Mouse (Mus musculus) embryonic facial prominence, embryonic 11.5 days (tissue): ENCODE data around the gene Pitpnm1. TPM values are rescaled to one million over a fixed set of nuclear protein-coding genes. Genes with fewer than 3 reads are reported as not detected.

Experiments used
- ATAC-seq: fragments of 200-750 bp; cut with Nextera tagmentation; replicated peaks from 2 replicates; pipeline ENCODE4 v1.8.0; 2017; ENCODE audit warnings: low read depth; ENCODE audit not compliant: insufficient number of reproducible peaks, low FRiP score, low TSS enrichment
- DNase-seq: peaks from one replicate; pipeline ENCODE4 v3.0.0-alpha.2; 2015; ENCODE audit warnings: low spot score
- H3K27ac ChIP-seq: fragments of 300-500 bp; sonication (generic); replicated peaks from 2 replicates; pipeline ENCODE4 v1.5.1; 2014; ENCODE audit warnings: mild to moderate bottlenecking, low read depth, low read length, control low read depth
- H3K27me3 ChIP-seq: fragments of 300-500 bp; sonication (generic); 2 replicates; pipeline ENCODE4 v1.6.1; 2014; ENCODE audit warnings: mild to moderate bottlenecking, low read length, moderate library complexity, mixed read lengths; ENCODE audit not compliant: control insufficient read depth, insufficient read depth
- H3K36me3 ChIP-seq: fragments of 300-500 bp; sonication (generic); replicated peaks from 2 replicates; pipeline ENCODE4 v1.6.1; 2014; ENCODE audit warnings: low read depth, mild to moderate bottlenecking, low read length, moderate library complexity, mixed read lengths; ENCODE audit not compliant: control insufficient read depth, insufficient read depth
- H3K4me1 ChIP-seq: fragments of 300-500 bp; sonication (generic); 2 replicates; pipeline ENCODE4 v1.6.1; 2014; ENCODE audit warnings: low read length, mixed read lengths; ENCODE audit not compliant: control insufficient read depth, insufficient read depth
- H3K4me2 ChIP-seq: fragments of 300-500 bp; sonication (generic); 2 replicates; pipeline ENCODE4 v1.6.1; 2014; ENCODE audit warnings: low read depth, mild to moderate bottlenecking, control low read depth, low read length, moderate library complexity
- H3K4me3 ChIP-seq: fragments of 300-500 bp; sonication (generic); 2 replicates; pipeline ENCODE4 v1.5.1; 2014; ENCODE audit warnings: low read depth, low read length, control low read depth
- H3K9ac ChIP-seq: fragments of 300-500 bp; sonication (generic); replicated peaks from 2 replicates; pipeline ENCODE4 v1.6.1; 2014; ENCODE audit warnings: mild to moderate bottlenecking, control low read depth, low read length
- H3K9me3 ChIP-seq: fragments of 300-500 bp; sonication (generic); replicated peaks from 2 replicates; pipeline ENCODE4 v1.6.1; 2016; ENCODE audit warnings: mild to moderate bottlenecking, low read length, inconsistent platforms, mixed read lengths; ENCODE audit not compliant: control insufficient read depth
- WGBS: fragments of 180-500 bp; shearing (Covaris S2); extraction: QIAGEN DNeasy Blood & Tissue Kit; methylation state at CpG from one replicate; pipeline ENCODE4 v1.1.7; 2014; 5-methylcytosine and 5-hydroxymethylcytosine counted together
- polyA plus RNA-seq: library from polyadenylated mRNA; unstranded; fragments of >200 nt; fragmentation: Nextera tagmentation; extraction: Ambion mirVana; gene quantifications from 2 replicates; pipeline ENCODE4 v1.2.1, GENCODE M21; 2014

The Pitpnm1 gene
- polyA plus RNA-seq, 1 experiment from 2014 or later, result 6.3 TPM

GRCm38 (mm10) chr19:4148819-4149218 is 49.0 kb downstream of the Pitpnm1 start:
- Histone ChIP-seq H3K4me1 (peaks cover 4% of the 10 kb centered on the region), H3K27ac (no peak overlapping the region; the same call in 1 of the 2 replicates)

GRCm38 (mm10) chr19:4149283-4149682 is 49.5 kb downstream of the Pitpnm1 start:
- peak overlapping the region; percentile 84 for H3K4me2 ChIP-seq
- no peaks in the 10 kb centered on the region for H3K9me3 ChIP-seq
- H3K4me1 ChIP-seq, result peaks cover 4% of the 10 kb centered on the region
- H3K27me3 ChIP-seq, result no peaks in the 10 kb centered on the region
- WGBS, result 90% methylated on average over 11 of the region's 11 CpGs
- ATAC-seq, result no peak
- H3K4me3 ChIP-seq, result peak overlapping the region; percentile 73
- peak overlapping the region; percentile 78 for H3K9ac ChIP-seq
- no peaks in the 10 kb centered on the region for H3K36me3 ChIP-seq
- H3K27ac ChIP-seq, result no peak overlapping the region
- no peak for DNase-seq

More at GRCm38 (mm10) chr19:4148819-4149218, 49.0 kb downstream of the Pitpnm1 start:
- no peaks in the 10 kb centered on the region for H3K27me3 ChIP-seq
- peak overlapping the region; percentile 84 for H3K4me2 ChIP-seq
- H3K36me3 ChIP-seq, result no peaks in the 10 kb centered on the region
- WGBS, result 3% methylated on average over 8 of the region's 8 CpGs
- no peak for DNase-seq
- 0 out of 2 replicates have a peak, but pooled peaks have one; percentile 0 for ATAC-seq
- peak overlapping the region; percentile 73 for H3K4me3 ChIP-seq
- H3K9ac ChIP-seq, result peak overlapping the region; percentile 78
- H3K9me3 ChIP-seq, result no peaks in the 10 kb centered on the region

- WGBS, result 94% methylated on average over 17 of the region's 17 CpGs
- H3K9ac ChIP-seq, result no peak overlapping the region
- ATAC-seq, result no peak
Observed at GRCm38 (mm10) chr19:4149764-4150461, 50.1 kb downstream of the Pitpnm1 start.

GRCm38 (mm10) chr19:4150567-4151487 is 51.0 kb downstream of the Pitpnm1 start:
- no peaks in the 10 kb centered on the region for H3K36me3 ChIP-seq
- H3K9ac ChIP-seq, result no peak overlapping the region
- 90% methylated on average over 22 of the region's 22 CpGs for WGBS
- H3K4me3 ChIP-seq, result no peak overlapping the region
- ATAC-seq, result no peak
- H3K27me3 ChIP-seq, result no peaks in the 10 kb centered on the region
- H3K4me1 ChIP-seq, result peaks cover 4% of the 10 kb centered on the region
- no peak for DNase-seq
- no peak overlapping the region for H3K27ac ChIP-seq
- H3K4me2 ChIP-seq, result no peak overlapping the region
- no peaks in the 10 kb centered on the region for H3K9me3 ChIP-seq

More at GRCm38 (mm10) chr19:4149764-4150461, 50.1 kb downstream of the Pitpnm1 start:
- no peaks in the 10 kb centered on the region for H3K36me3 ChIP-seq
- peaks cover 4% of the 10 kb centered on the region for H3K4me1 ChIP-seq
- no peak overlapping the region for H3K4me2 ChIP-seq
- H3K27ac ChIP-seq, result no peak overlapping the region
- H3K27me3 ChIP-seq, result no peaks in the 10 kb centered on the region
- H3K9me3 ChIP-seq, result no peaks in the 10 kb centered on the region
- no peak overlapping the region for H3K4me3 ChIP-seq
- DNase-seq, result no peak

GRCm38 (mm10) chr19:4151488-4151860 is 51.7 kb downstream of the Pitpnm1 start:
- WGBS, result 81% methylated on average over 5 of the region's 5 CpGs
- no peaks in the 10 kb centered on the region; the same call in none of the 2 replicates for H3K36me3 ChIP-seq

GRCm38 (mm10) chr19:4151898-4152297 is 52.1 kb downstream of the Pitpnm1 start:
- no peak overlapping the region for H3K27ac ChIP-seq
- H3K9ac ChIP-seq, result no peak overlapping the region
- no peaks in the 10 kb centered on the region for H3K9me3 ChIP-seq
- no peaks in the 10 kb centered on the region; the same call in none of the 2 replicates for H3K36me3 ChIP-seq
- ATAC-seq (no peak), DNase-seq (no peak)
- 90% methylated on average over 5 of the region's 5 CpGs for WGBS
- H3K27me3 ChIP-seq, result no peaks in the 10 kb centered on the region
- H3K4me3 ChIP-seq, result no peak overlapping the region
- H3K4me1 ChIP-seq, result peaks cover 4% of the 10 kb centered on the region
- no peak overlapping the region for H3K4me2 ChIP-seq

More at GRCm38 (mm10) chr19:4151488-4151860, 51.7 kb downstream of the Pitpnm1 start:
- Histone ChIP-seq H3K27ac (no peak overlapping the region), H3K4me1 (peaks cover 4% of the 10 kb centered on the region), H3K27me3 (no peaks in the 10 kb centered on the region), H3K9me3 (no peaks in the 10 kb centered on the region), H3K4me2 (no peak overlapping the region), H3K9ac (no peak overlapping the region), H3K4me3 (no peak overlapping the region)
- DNase-seq, result no peak
- no peak for ATAC-seq

- H3K4me3 ChIP-seq, result no peak overlapping the region
- H3K36me3 ChIP-seq, result no peaks in the 10 kb centered on the region; the same call in none of the 2 replicates
- H3K27me3 ChIP-seq, result no peaks in the 10 kb centered on the region
- no peak for ATAC-seq
- H3K4me2 ChIP-seq, result no peak overlapping the region
- no peak overlapping the region for H3K9ac ChIP-seq
- H3K4me1 ChIP-seq, result peaks cover 4% of the 10 kb centered on the region
- 82% methylated on average over 8 of the region's 8 CpGs for WGBS
- H3K9me3 ChIP-seq, result no peaks in the 10 kb centered on the region
- no peak overlapping the region for H3K27ac ChIP-seq
- no peak for DNase-seq
Observed at GRCm38 (mm10) chr19:4152445-4153231, 52.8 kb downstream of the Pitpnm1 start.
